Mouse (Mus musculus) hindbrain, postnatal 0 days (tissue): Measurements from ENCODE around the gene F9. TPM values are rescaled to one million over a fixed set of nuclear protein-coding genes. Genes with fewer than 3 reads are reported as not detected.
A peak's percentile ranks its signal among the peaks of the same experiment; 100 is the strongest.

ENCODE experiments used
- ATAC-seq: fragments of 200-750 bp; cut with Nextera tagmentation; 2 replicates; pipeline ENCODE4 v1.8.0; 2017; ENCODE audit warnings: mild to moderate bottlenecking, moderate TSS enrichment, moderate library complexity
- DNase-seq: peaks from one replicate; pipeline ENCODE4 v3.0.0-alpha.2; 2015; ENCODE audit warnings: low spot score
- H3K27ac ChIP-seq: fragments of 300-500 bp; sonication (generic); 2 replicates; pipeline ENCODE4 v1.5.1; 2014; ENCODE audit warnings: mild to moderate bottlenecking
- H3K27me3 ChIP-seq: fragments of 300-500 bp; sonication (generic); 2 replicates; pipeline ENCODE4 v1.6.1; 2014; ENCODE audit warnings: low read length, mixed read lengths; ENCODE audit not compliant: insufficient read depth
- H3K36me3 ChIP-seq: fragments of 300-500 bp; sonication (generic); 2 replicates; pipeline ENCODE4 v1.6.1; 2014; ENCODE audit warnings: low read length, mixed read lengths; ENCODE audit not compliant: insufficient read depth
- H3K4me1 ChIP-seq: fragments of 300-500 bp; sonication (generic); 2 replicates; pipeline ENCODE4 v1.6.1; 2014; ENCODE audit warnings: antibody characterized with exemption, low read length, mixed read lengths; ENCODE audit not compliant: insufficient read depth
- H3K4me2 ChIP-seq: fragments of 300-500 bp; sonication (generic); 2 replicates; pipeline ENCODE4 v1.6.1; 2014; ENCODE audit warnings: low read depth, mild to moderate bottlenecking, low read length, moderate library complexity, mixed read lengths
- H3K4me3 ChIP-seq: fragments of 300-500 bp; sonication (generic); 2 replicates; pipeline ENCODE4 v1.5.1; 2014; ENCODE audit warnings: low read length
- H3K9ac ChIP-seq: fragments of 300-500 bp; sonication (generic); replicated peaks from 2 replicates; pipeline ENCODE4 v1.6.1; 2014; ENCODE audit warnings: mild to moderate bottlenecking, low read length, moderate library complexity, mixed read lengths
- H3K9me3 ChIP-seq: fragments of 300-500 bp; sonication (generic); 2 replicates; pipeline ENCODE4 v1.6.1; 2016; ENCODE audit warnings: low read length, mixed read lengths
- CTCF ChIP-seq: IDR thresholded peaks from 2 replicates; pipeline ENCODE4 v1.5.1; 2016; ENCODE audit warnings: antibody characterized with exemption, control low read depth, low read depth
- WGBS: fragments of 180-500 bp; shearing (Covaris S2); extraction: QIAGEN DNeasy Blood & Tissue Kit; methylation state at CpG from one replicate; pipeline ENCODE4 v1.1.7; 2014; 5-methylcytosine and 5-hydroxymethylcytosine counted together
- polyA plus RNA-seq: library from polyadenylated mRNA; unstranded; fragments of >200 nt; fragmentation: Nextera tagmentation; extraction: Ambion mirVana; gene quantifications from 2 replicates; pipeline ENCODE4 v1.2.1, GENCODE M21; 2015
- total RNA-seq: library from RNA; depleted of rRNA; stranded (reverse); fragments of >200 nt; gene quantifications from 2 replicates; pipeline ENCODE4 v1.2.3, GENCODE M21; 2014; rRNA removed

F9 gene
- total and polyA plus RNA-seq, 2 experiments from 2014 or later, result not detected

DNA sequence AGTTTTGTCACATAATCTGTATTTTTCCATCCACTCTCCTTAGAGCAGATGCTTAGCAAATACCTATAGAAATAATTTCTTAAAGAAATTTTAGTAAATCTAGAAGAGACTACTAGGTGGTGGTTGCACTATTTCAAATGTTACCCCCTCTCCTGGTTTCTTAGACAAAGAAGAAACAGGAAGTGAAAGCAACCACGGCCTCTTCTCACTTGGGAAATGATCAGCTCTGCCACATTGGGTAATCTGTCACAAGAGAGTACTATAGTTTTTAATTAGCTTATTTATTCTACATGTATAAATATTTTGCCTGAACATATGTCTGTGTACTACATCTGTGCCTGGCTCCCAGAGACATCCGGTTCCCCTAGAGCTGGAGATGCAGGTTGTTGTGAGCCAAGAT, 22.3 kb downstream of the F9 start:
- no peak overlapping the region for H3K9ac ChIP-seq
- no peak for DNase-seq
- H3K4me2 ChIP-seq, result no peak overlapping the region
- no peaks in the 10 kb centered on the region for H3K9me3 ChIP-seq
- ATAC-seq, result no peak
- no peaks in the 10 kb centered on the region for H3K36me3 ChIP-seq
- H3K27me3 ChIP-seq, result no peaks in the 10 kb centered on the region
- H3K27ac ChIP-seq, result no peak overlapping the region
- TF ChIP-seq CTCF, result no peak
- 72% methylated on average over 2 of the region's 2 CpGs for WGBS
- no peaks in the 10 kb centered on the region for H3K4me1 ChIP-seq
- no peak overlapping the region for H3K4me3 ChIP-seq

DNA sequence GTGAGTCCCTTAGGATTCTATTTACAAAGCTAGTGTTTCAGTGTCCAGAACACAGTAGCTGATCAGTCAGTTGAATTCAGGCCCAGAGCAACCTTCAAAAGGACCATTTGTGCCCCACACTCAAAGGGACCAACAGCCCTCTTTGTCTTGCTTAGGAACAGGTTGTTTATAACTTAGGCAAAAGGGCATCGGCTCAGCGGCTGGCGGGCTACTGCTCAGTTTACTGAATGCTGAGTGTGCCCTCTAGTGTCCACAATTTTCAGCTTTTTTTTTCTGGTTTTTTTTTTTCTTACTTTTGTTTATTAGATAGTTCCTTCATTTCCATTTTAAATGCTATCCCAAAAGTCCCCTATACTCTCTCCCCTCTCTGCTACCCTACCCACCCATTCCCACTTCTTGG, 27.4 kb downstream of the F9 start:
- Histone ChIP-seq H3K9ac (no peak overlapping the region), H3K4me2 (no peak overlapping the region), H3K27ac (no peak overlapping the region), H3K9me3 (no peaks in the 10 kb centered on the region), H3K4me1 (no peaks in the 10 kb centered on the region), H3K27me3 (no peaks in the 10 kb centered on the region), H3K4me3 (no peak overlapping the region), H3K36me3 (no peaks in the 10 kb centered on the region)
- 23% methylated on average over 3 of the region's 3 CpGs for WGBS
- ATAC-seq (no peak), DNase-seq (peak; percentile 66)
- peak; percentile 59 for TF ChIP-seq CTCF

DNA sequence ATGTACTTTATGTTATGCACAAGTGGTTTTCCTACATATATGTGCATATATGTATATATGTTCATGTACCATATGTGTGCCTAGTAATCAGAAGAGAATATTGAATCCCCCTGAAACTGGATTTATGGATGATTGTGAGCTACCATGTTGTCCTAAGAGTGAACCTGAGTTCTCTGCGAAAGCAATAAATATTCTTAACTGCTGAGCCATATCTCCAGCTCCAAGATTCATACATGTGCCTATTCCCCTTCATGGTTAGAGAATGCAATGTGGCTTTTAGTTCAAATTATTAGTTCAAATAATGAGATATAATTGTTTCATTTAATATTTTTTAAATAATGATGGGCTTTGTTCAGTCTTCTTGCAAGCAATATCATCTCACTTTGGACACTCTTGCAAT, 55.5 kb downstream of the F9 start:
- H3K27ac ChIP-seq, result no peak overlapping the region
- no peak for TF ChIP-seq CTCF
- H3K4me1 ChIP-seq, result no peaks in the 10 kb centered on the region
- no peak overlapping the region for H3K9ac ChIP-seq
- H3K27me3 ChIP-seq, result no peaks in the 10 kb centered on the region
- no peak overlapping the region for H3K4me3 ChIP-seq
- DNase-seq (no peak), ATAC-seq (no peak)
- H3K36me3 ChIP-seq, result no peaks in the 10 kb centered on the region
- no peaks in the 10 kb centered on the region for H3K9me3 ChIP-seq
- H3K4me2 ChIP-seq, result no peak overlapping the region
- WGBS, result 97% methylated on average over 1 of the region's 1 CpGs

DNA sequence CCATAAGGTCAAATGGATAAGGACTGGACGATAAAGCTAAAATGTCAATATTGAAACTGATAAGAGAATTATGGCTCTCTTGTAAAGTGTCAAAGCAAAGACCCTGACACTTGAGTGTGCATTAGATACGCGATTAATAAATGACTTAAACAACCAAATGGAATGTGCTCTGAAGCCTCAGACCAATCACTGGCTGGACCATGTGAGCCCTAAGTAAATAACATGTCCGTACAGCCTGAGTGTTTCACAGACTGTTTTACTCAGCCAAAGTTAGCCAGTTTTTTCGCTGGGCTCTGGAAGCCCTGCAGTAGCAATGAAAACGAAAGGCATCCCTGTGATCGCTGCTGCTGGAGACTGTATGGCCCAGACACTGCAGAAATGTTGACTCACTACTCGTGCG, 55.9 kb downstream of the F9 start:
- H3K4me2 ChIP-seq, result no peak overlapping the region
- WGBS, result 92% methylated on average over 9 of the region's 9 CpGs
- no peaks in the 10 kb centered on the region for H3K4me1 ChIP-seq
- H3K9me3 ChIP-seq, result no peaks in the 10 kb centered on the region
- TF ChIP-seq CTCF, result no peak
- H3K36me3 ChIP-seq, result no peaks in the 10 kb centered on the region
- no peaks in the 10 kb centered on the region for H3K27me3 ChIP-seq
- DNase-seq (no peak), ATAC-seq (no peak)
- H3K4me3 ChIP-seq, result no peak overlapping the region
- H3K9ac ChIP-seq, result no peak overlapping the region
- no peak overlapping the region for H3K27ac ChIP-seq

DNA sequence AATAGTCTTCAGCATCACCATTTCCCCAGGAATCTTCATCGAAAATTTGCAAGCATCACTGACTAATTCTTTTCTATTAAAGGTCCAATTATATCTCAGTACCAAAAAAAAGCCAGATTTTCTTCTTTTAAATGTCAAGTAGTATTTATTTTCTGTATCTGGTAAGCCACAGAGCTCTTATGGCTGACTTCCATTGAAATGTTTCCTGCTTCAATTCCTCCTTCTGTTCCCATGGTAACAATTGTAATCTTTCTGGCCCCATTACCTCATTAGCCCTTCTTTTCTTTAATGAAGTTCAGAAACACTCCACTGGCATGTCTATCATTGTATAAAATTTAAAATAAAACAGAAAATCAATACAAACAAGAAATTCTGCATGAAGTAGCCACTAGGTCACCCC, 76.1 kb downstream of the F9 start:
- no peak for DNase-seq
- Histone ChIP-seq H3K27ac (no peak overlapping the region), H3K27me3 (no peaks in the 10 kb centered on the region), H3K4me3 (no peak overlapping the region), H3K9me3 (no peaks in the 10 kb centered on the region), H3K9ac (no peak overlapping the region), H3K4me1 (no peaks in the 10 kb centered on the region), H3K36me3 (no peaks in the 10 kb centered on the region), H3K4me2 (no peak overlapping the region)
- 59% methylated on average over 1 of the region's 1 CpGs for WGBS
- no peak for ATAC-seq
- TF ChIP-seq CTCF, result no peak

Other genes starting within 250 kb of the F9 start
- 2.1 and 2.7 TPM in 2 replicates for gene Mcf2, start 179.6 kb downstream of the F9 start, total RNA-seq
- gene Mcf2, start 179.6 kb downstream of the F9 start, polyA plus RNA-seq, result 2.9 and 3.3 TPM in 2 replicates